Mouse (Mus musculus) lung, adult 2 months (tissue): ENCODE measurements around the gene Aak1.

ENCODE experiments used
- CTCF ChIP-seq: fragments of 200-500 bp; IDR thresholded peaks from 2 replicates; pipeline ENCODE4 v1.5.1; 2011; ENCODE audit warnings: mild to moderate bottlenecking, low read length, control low read depth; ENCODE audit not compliant: insufficient read depth
- POLR2A ChIP-seq: fragments of 200-500 bp; IDR thresholded peaks from 2 replicates; pipeline ENCODE4 v1.6.1; 2011; ENCODE audit warnings: low read depth, mild to moderate bottlenecking, control low read depth, low read length, borderline replicate concordance; ENCODE audit errors: extremely low read depth

GRCm38 (mm10) chr6:86994254-86994653, 144.9 kb downstream of the Aak1 start:
- TF ChIP-seq CTCF (no peak), POLR2A (no peak)
